Mouse (Mus musculus) hindbrain, embryonic 11.5 days (tissue): Measurements from ENCODE around the gene Farp2. TPM values are rescaled to one million over a fixed set of nuclear protein-coding genes. Genes with fewer than 3 reads are reported as not detected.

ENCODE experiments used
- ATAC-seq: fragments of 200-750 bp; cut with Nextera tagmentation; 2 replicates; pipeline ENCODE4 v1.8.0; 2017; ENCODE audit warnings: mild to moderate bottlenecking, moderate TSS enrichment, moderate library complexity; ENCODE audit not compliant: low FRiP score
- DNase-seq: peaks from one replicate; pipeline ENCODE4 v3.0.0-alpha.2; 2015; ENCODE audit warnings: low spot score
- H3K27ac ChIP-seq: fragments of 300-500 bp; sonication (generic); 2 replicates; pipeline ENCODE4 v1.5.1; 2014; ENCODE audit warnings: mild to moderate bottlenecking, low read depth, low read length
- H3K27me3 ChIP-seq: fragments of 300-500 bp; sonication (generic); 2 replicates; pipeline ENCODE4 v1.6.1; 2014; ENCODE audit warnings: mild to moderate bottlenecking, low read length, moderate library complexity, mixed read lengths; ENCODE audit not compliant: control insufficient read depth, insufficient read depth
- H3K36me3 ChIP-seq: fragments of 300-500 bp; sonication (generic); 2 replicates; pipeline ENCODE4 v1.6.1; 2014; ENCODE audit warnings: mild to moderate bottlenecking, low read length, moderate library complexity, mixed read lengths; ENCODE audit not compliant: control insufficient read depth, insufficient read depth
- H3K4me1 ChIP-seq: fragments of 300-500 bp; sonication (generic); replicated peaks from 2 replicates; pipeline ENCODE4 v1.6.1; 2014; ENCODE audit warnings: low read length, mixed read lengths; ENCODE audit not compliant: control insufficient read depth, insufficient read depth
- H3K4me2 ChIP-seq: fragments of 300-500 bp; sonication (generic); replicated peaks from 2 replicates; pipeline ENCODE4 v1.6.1; 2014; ENCODE audit warnings: mild to moderate bottlenecking, low read depth, low read length
- H3K4me3 ChIP-seq: fragments of 300-500 bp; sonication (generic); 2 replicates; pipeline ENCODE4 v1.5.1; 2014; ENCODE audit warnings: low read depth, low read length
- H3K9ac ChIP-seq: fragments of 300-500 bp; sonication (generic); 2 replicates; pipeline ENCODE4 v1.6.1; 2014; ENCODE audit warnings: low read depth, low read length
- H3K9me3 ChIP-seq: fragments of 300-500 bp; sonication (generic); 2 replicates; pipeline ENCODE4 v1.6.1; 2016; ENCODE audit warnings: low read length; ENCODE audit not compliant: control insufficient read depth
- WGBS: fragments of 180-500 bp; shearing (Covaris S2); extraction: QIAGEN DNeasy Blood & Tissue Kit; methylation state at CpG from one replicate; pipeline ENCODE4 v1.1.7; 2014; 5-methylcytosine and 5-hydroxymethylcytosine counted together
- polyA plus RNA-seq: library from polyadenylated mRNA; unstranded; fragments of >200 nt; fragmentation: Nextera tagmentation; extraction: Ambion mirVana; gene quantifications from 2 replicates; pipeline ENCODE4 v1.2.1, GENCODE M21; 2014

Farp2 gene
- polyA plus RNA-seq, 1 experiment from 2014 or later: 6.0 TPM

GRCm38 (mm10) chr1:93577066-93577465 lies 65.2 kb downstream of the Farp2 start:
- Histone ChIP-seq H3K4me2 (no peak overlapping the region), H3K27me3 (no peaks in the 10 kb centered on the region), H3K27ac (no peak overlapping the region), H3K9ac (no peak overlapping the region), H3K9me3 (no peaks in the 10 kb centered on the region), H3K36me3 (no peaks in the 10 kb centered on the region), H3K4me3 (no peak overlapping the region), H3K4me1 (no peaks in the 10 kb centered on the region)
- ATAC-seq (no peak), DNase-seq (no peak)
- WGBS: 77% methylated on average over 3 of the region's 3 CpGs

- H3K4me3 ChIP-seq: no peak overlapping the region
- ATAC-seq: no peak
These were observed 66.0 kb downstream of the Farp2 start for GRCm38 (mm10) chr1:93577861-93578260.

GRCm38 (mm10) chr1:93581545-93581944 lies 69.7 kb downstream of the Farp2 start:
- no peaks in the 10 kb centered on the region for H3K4me1 ChIP-seq
- ATAC-seq (no peak), DNase-seq (no peak)
- no peak overlapping the region for H3K4me3 ChIP-seq
- no peak overlapping the region for H3K27ac ChIP-seq
- H3K36me3 ChIP-seq: no peaks in the 10 kb centered on the region
- no peaks in the 10 kb centered on the region for H3K27me3 ChIP-seq
- 96% methylated on average over 7 of the region's 7 CpGs for WGBS
- H3K4me2 ChIP-seq: no peak overlapping the region
- H3K9ac ChIP-seq: no peak overlapping the region
- no peaks in the 10 kb centered on the region for H3K9me3 ChIP-seq

More at GRCm38 (mm10) chr1:93577861-93578260, 66.0 kb downstream of the Farp2 start:
- no peak for DNase-seq
- no peak overlapping the region for H3K4me2 ChIP-seq
- H3K27ac ChIP-seq: no peak overlapping the region
- H3K36me3 ChIP-seq: no peaks in the 10 kb centered on the region
- no peaks in the 10 kb centered on the region for H3K4me1 ChIP-seq
- H3K9ac ChIP-seq: no peak overlapping the region
- no peaks in the 10 kb centered on the region for H3K9me3 ChIP-seq
- no peaks in the 10 kb centered on the region for H3K27me3 ChIP-seq
- 89% methylated on average over 4 of the region's 4 CpGs for WGBS

GRCm38 (mm10) chr1:93588346-93588745 lies 76.5 kb downstream of the Farp2 start:
- no peak for ATAC-seq
- H3K9me3 ChIP-seq: no peaks in the 10 kb centered on the region
- no peak overlapping the region for H3K4me2 ChIP-seq
- no peak overlapping the region for H3K27ac ChIP-seq
- no peaks in the 10 kb centered on the region for H3K36me3 ChIP-seq
- no peak for DNase-seq
- 62% methylated on average over 3 of the region's 3 CpGs for WGBS
- no peak overlapping the region for H3K4me3 ChIP-seq
- no peaks in the 10 kb centered on the region for H3K4me1 ChIP-seq
- no peak overlapping the region for H3K9ac ChIP-seq
- no peaks in the 10 kb centered on the region for H3K27me3 ChIP-seq

- Histone ChIP-seq H3K4me2 (no peak overlapping the region), H3K9ac (no peak overlapping the region), H3K36me3 (no peaks in the 10 kb centered on the region), H3K4me1 (no peaks in the 10 kb centered on the region), H3K27me3 (no peaks in the 10 kb centered on the region), H3K27ac (no peak overlapping the region), H3K4me3 (no peak overlapping the region), H3K9me3 (no peaks in the 10 kb centered on the region)
- DNase-seq (no peak), ATAC-seq (no peak)
These were observed 82.1 kb downstream of the Farp2 start for GRCm38 (mm10) chr1:93593960-93594359.

GRCm38 (mm10) chr1:93595916-93596315 lies 84.0 kb downstream of the Farp2 start:
- H3K4me3 ChIP-seq: no peak overlapping the region
- WGBS: 69% methylated on average over 6 of the region's 6 CpGs
- H3K4me1 ChIP-seq: no peaks in the 10 kb centered on the region
- H3K36me3 ChIP-seq: no peaks in the 10 kb centered on the region
- no peaks in the 10 kb centered on the region for H3K9me3 ChIP-seq
- DNase-seq: no peak
- ATAC-seq: no peak
- H3K4me2 ChIP-seq: no peak overlapping the region
- no peaks in the 10 kb centered on the region for H3K27me3 ChIP-seq
- H3K9ac ChIP-seq: no peak overlapping the region
- no peak overlapping the region for H3K27ac ChIP-seq

GRCm38 (mm10) chr1:93602911-93603310 lies 91.0 kb downstream of the Farp2 start:
- Histone ChIP-seq H3K9ac (no peak overlapping the region), H3K9me3 (no peaks in the 10 kb centered on the region), H3K27ac (no peak overlapping the region), H3K4me2 (no peak overlapping the region), H3K27me3 (no peaks in the 10 kb centered on the region), H3K4me1 (no peaks in the 10 kb centered on the region), H3K4me3 (no peak overlapping the region), H3K36me3 (no peaks in the 10 kb centered on the region)
- ATAC-seq (no peak), DNase-seq (no peak)
- 80% methylated on average over 4 of the region's 4 CpGs for WGBS

GRCm38 (mm10) chr1:93603921-93604320 lies 92.0 kb downstream of the Farp2 start:
- Histone ChIP-seq H3K9ac (no peak overlapping the region), H3K4me2 (no peak overlapping the region), H3K27ac (no peak overlapping the region), H3K27me3 (no peaks in the 10 kb centered on the region), H3K4me3 (no peak overlapping the region), H3K4me1 (no peaks in the 10 kb centered on the region), H3K9me3 (no peaks in the 10 kb centered on the region), H3K36me3 (no peaks in the 10 kb centered on the region)
- 95% methylated on average over 12 of the region's 12 CpGs for WGBS
- ATAC-seq (no peak), DNase-seq (no peak)

GRCm38 (mm10) chr1:93607090-93608083 lies 95.5 kb downstream of the Farp2 start:
- no peaks in the 10 kb centered on the region for H3K36me3 ChIP-seq
- no peak overlapping the region for H3K27ac ChIP-seq
- DNase-seq (no peak), ATAC-seq (no peak)
- no peak overlapping the region for H3K4me3 ChIP-seq
- no peak overlapping the region for H3K9ac ChIP-seq
- no peaks in the 10 kb centered on the region for H3K4me1 ChIP-seq
- WGBS: 89% methylated on average over 14 of the region's 14 CpGs
- no peaks in the 10 kb centered on the region for H3K27me3 ChIP-seq
- no peak overlapping the region for H3K4me2 ChIP-seq
- H3K9me3 ChIP-seq: no peaks in the 10 kb centered on the region
